Mouse (Mus musculus) ovary, postnatal 36 days (tissue): ENCODE results near the gene Tmf1.

Source experiments
- DNase-seq: peaks from one replicate; pipeline ENCODE4 v3.0.0; 2022; ENCODE audit warnings: low spot score, mixed read lengths

Gene Tmf1

GRCm38 (mm10) chr6:97106777-97107176 is 72.1 kb downstream of the Tmf1 start:
- no peak for DNase-seq

GRCm38 (mm10) chr6:97106106-97106505 is 72.8 kb downstream of the Tmf1 start:
- no peak for DNase-seq

GRCm38 (mm10) chr6:97104264-97104852 is 74.6 kb downstream of the Tmf1 start:
- no peak for DNase-seq
